Mouse (Mus musculus) midbrain, embryonic 15.5 days (tissue): ENCODE results near the gene Eid3. TPM values are rescaled to one million over a fixed set of nuclear protein-coding genes. Genes with fewer than 3 reads are reported as not detected.

Source experiments
- ATAC-seq: fragments of 200-750 bp; cut with Nextera tagmentation; replicated peaks from 2 replicates; pipeline ENCODE4 v1.8.0; 2017; ENCODE audit warnings: moderate TSS enrichment
- H3K27ac ChIP-seq: fragments of 300-500 bp; sonication (generic); 2 replicates; pipeline ENCODE4 v1.5.1; 2015; ENCODE audit warnings: mild to moderate bottlenecking, inconsistent platforms
- H3K27me3 ChIP-seq: fragments of 300-500 bp; sonication (generic); replicated peaks from 2 replicates; pipeline ENCODE4 v1.6.1; 2015; ENCODE audit warnings: inconsistent platforms
- H3K36me3 ChIP-seq: fragments of 300-500 bp; sonication (generic); replicated peaks from 2 replicates; pipeline ENCODE4 v1.6.1; 2015; ENCODE audit warnings: inconsistent platforms
- H3K4me1 ChIP-seq: fragments of 300-500 bp; sonication (generic); 2 replicates; pipeline ENCODE4 v1.6.1; 2015; ENCODE audit warnings: inconsistent platforms
- H3K4me2 ChIP-seq: fragments of 300-500 bp; sonication (generic); 2 replicates; pipeline ENCODE4 v1.6.1; 2015; ENCODE audit warnings: inconsistent platforms, mild to moderate bottlenecking, moderate library complexity
- H3K4me3 ChIP-seq: fragments of 300-500 bp; sonication (generic); 2 replicates; pipeline ENCODE4 v1.5.1; 2015; ENCODE audit warnings: mild to moderate bottlenecking, inconsistent platforms
- H3K9ac ChIP-seq: fragments of 300-500 bp; sonication (generic); 2 replicates; pipeline ENCODE4 v1.6.1; 2015; ENCODE audit warnings: mild to moderate bottlenecking, inconsistent platforms
- H3K9me3 ChIP-seq: fragments of 300-500 bp; sonication (generic); 2 replicates; pipeline ENCODE4 v1.6.1; 2016; ENCODE audit warnings: inconsistent platforms
- WGBS: fragments of 180-500 bp; shearing (Covaris S2); methylation state at CpG from one replicate; pipeline ENCODE4 v1.1.7; 2015; ENCODE audit warnings: mixed read lengths; 5-methylcytosine and 5-hydroxymethylcytosine counted together
- polyA plus RNA-seq: library from polyadenylated mRNA; unstranded; fragments of >200 nt; fragmentation: Nextera tagmentation; extraction: Ambion mirVana; gene quantifications from 2 replicates; pipeline ENCODE4 v1.2.1, GENCODE M21; 2015

Gene Eid3
- polyA plus RNA-seq, 1 experiment from 2014 or later: 0.43 TPM

GRCm38 (mm10) chr10:82866832-82867231 lies 406 bp downstream of the Eid3 start:
- no peaks in the 10 kb centered on the region for H3K27me3 ChIP-seq

GRCm38 (mm10) chr10:82868418-82869086 lies 2.1 kb downstream of the Eid3 start:
- no peaks in the 10 kb centered on the region for H3K27me3 ChIP-seq
- H3K4me3 ChIP-seq: no peak overlapping the region
- H3K4me2 ChIP-seq: no peak overlapping the region
- ATAC-seq: no peak
- WGBS: 86% methylated on average over 6 of the region's 6 CpGs
- no peak overlapping the region for H3K9ac ChIP-seq
- no peaks in the 10 kb centered on the region for H3K9me3 ChIP-seq
- no peak overlapping the region for H3K27ac ChIP-seq
- no peaks in the 10 kb centered on the region for H3K36me3 ChIP-seq
- H3K4me1 ChIP-seq: peaks cover 18% of the 10 kb centered on the region

More at GRCm38 (mm10) chr10:82866832-82867231, 406 bp downstream of the Eid3 start:
- no peak overlapping the region for H3K4me3 ChIP-seq
- H3K27ac ChIP-seq: no peak overlapping the region
- peak overlapping the region; percentile 1; the same call in 1 of the 2 replicates for H3K4me2 ChIP-seq
- no peaks in the 10 kb centered on the region for H3K36me3 ChIP-seq
- no peaks in the 10 kb centered on the region for H3K9me3 ChIP-seq
- H3K4me1 ChIP-seq: peaks cover 33% of the 10 kb centered on the region
- ATAC-seq: no peak
- H3K9ac ChIP-seq: no peak overlapping the region
- WGBS: 76% methylated on average over 18 of the region's 18 CpGs

- H3K27ac ChIP-seq: no peak overlapping the region
- WGBS: 93% methylated on average over 10 of the region's 10 CpGs
- ATAC-seq: no peak
- no peaks in the 10 kb centered on the region for H3K27me3 ChIP-seq
- no peak overlapping the region for H3K9ac ChIP-seq
- H3K9me3 ChIP-seq: no peaks in the 10 kb centered on the region
- no peak overlapping the region for H3K4me2 ChIP-seq
- H3K4me1 ChIP-seq: peaks cover 3% of the 10 kb centered on the region
- peaks cover 50% of the 10 kb centered on the region for H3K36me3 ChIP-seq
- H3K4me3 ChIP-seq: no peak overlapping the region
Observed at GRCm38 (mm10) chr10:82875446-82875845, 9.0 kb downstream of the Eid3 start.

GRCm38 (mm10) chr10:82876076-82876796 lies 9.8 kb downstream of the Eid3 start:
- H3K27me3 ChIP-seq: no peaks in the 10 kb centered on the region
- 85% methylated on average over 16 of the region's 16 CpGs for WGBS
- ATAC-seq: no peak
- H3K4me2 ChIP-seq: no peak overlapping the region
- H3K9ac ChIP-seq: no peak overlapping the region
- H3K4me1 ChIP-seq: peaks cover 3% of the 10 kb centered on the region
- no peak overlapping the region for H3K27ac ChIP-seq
- peaks cover 53% of the 10 kb centered on the region for H3K36me3 ChIP-seq
- no peak overlapping the region for H3K4me3 ChIP-seq
- no peaks in the 10 kb centered on the region for H3K9me3 ChIP-seq

- Histone ChIP-seq H3K36me3 (peaks cover 35% of the 10 kb centered on the region), H3K4me1 (no peaks in the 10 kb centered on the region), H3K4me3 (no peak overlapping the region), H3K9ac (no peak overlapping the region), H3K27ac (no peak overlapping the region), H3K27me3 (no peaks in the 10 kb centered on the region), H3K9me3 (no peaks in the 10 kb centered on the region), H3K4me2 (no peak overlapping the region)
- no peak for ATAC-seq
- 96% methylated on average over 6 of the region's 6 CpGs for WGBS
Observed at GRCm38 (mm10) chr10:82887354-82887753, 20.9 kb downstream of the Eid3 start.

GRCm38 (mm10) chr10:82888576-82888975 lies 22.1 kb downstream of the Eid3 start:
- Histone ChIP-seq H3K9me3 (no peaks in the 10 kb centered on the region), H3K27me3 (no peaks in the 10 kb centered on the region), H3K4me2 (no peak overlapping the region), H3K27ac (no peak overlapping the region), H3K9ac (no peak overlapping the region), H3K4me1 (no peaks in the 10 kb centered on the region), H3K4me3 (no peak overlapping the region), H3K36me3 (peaks cover 39% of the 10 kb centered on the region)
- ATAC-seq: no peak
- 92% methylated on average over 8 of the region's 8 CpGs for WGBS

- H3K4me2 ChIP-seq: no peak overlapping the region
- 73% methylated on average over 9 of the region's 9 CpGs for WGBS
- ATAC-seq: no peak
Observed at GRCm38 (mm10) chr10:82889447-82889973, 23.1 kb downstream of the Eid3 start.

GRCm38 (mm10) chr10:82890936-82891335 lies 24.5 kb downstream of the Eid3 start:
- Histone ChIP-seq H3K4me1 (no peaks in the 10 kb centered on the region), H3K36me3 (peaks cover 35% of the 10 kb centered on the region), H3K9me3 (no peaks in the 10 kb centered on the region), H3K9ac (no peak overlapping the region), H3K27ac (no peak overlapping the region), H3K27me3 (no peaks in the 10 kb centered on the region), H3K4me3 (no peak overlapping the region), H3K4me2 (no peak overlapping the region)
- 90% methylated on average over 2 of the region's 2 CpGs for WGBS
- no peak for ATAC-seq

More at GRCm38 (mm10) chr10:82889447-82889973, 23.1 kb downstream of the Eid3 start:
- Histone ChIP-seq H3K4me1 (no peaks in the 10 kb centered on the region), H3K4me3 (no peak overlapping the region), H3K27ac (no peak overlapping the region), H3K27me3 (no peaks in the 10 kb centered on the region), H3K36me3 (peaks cover 42% of the 10 kb centered on the region), H3K9me3 (no peaks in the 10 kb centered on the region), H3K9ac (no peak overlapping the region)

GRCm38 (mm10) chr10:82891427-82891826 lies 25.0 kb downstream of the Eid3 start:
- Histone ChIP-seq H3K36me3 (peaks cover 33% of the 10 kb centered on the region), H3K4me1 (no peaks in the 10 kb centered on the region), H3K9ac (no peak overlapping the region), H3K4me2 (no peak overlapping the region), H3K4me3 (no peak overlapping the region), H3K9me3 (no peaks in the 10 kb centered on the region), H3K27me3 (no peaks in the 10 kb centered on the region), H3K27ac (no peak overlapping the region)
- no peak for ATAC-seq
- WGBS: 83% methylated on average over 7 of the region's 7 CpGs

GRCm38 (mm10) chr10:82892442-82893055 lies 26.1 kb downstream of the Eid3 start:
- Histone ChIP-seq H3K4me3 (no peak overlapping the region), H3K27me3 (no peaks in the 10 kb centered on the region), H3K27ac (no peak overlapping the region), H3K9ac (no peak overlapping the region), H3K36me3 (peaks cover 32% of the 10 kb centered on the region), H3K4me1 (no peaks in the 10 kb centered on the region), H3K4me2 (no peak overlapping the region), H3K9me3 (no peaks in the 10 kb centered on the region)
- WGBS: 92% methylated on average over 9 of the region's 9 CpGs
- no peak for ATAC-seq

GRCm38 (mm10) chr10:82893872-82894650 lies 27.6 kb downstream of the Eid3 start:
- Histone ChIP-seq H3K36me3 (peaks cover 32% of the 10 kb centered on the region), H3K27ac (no peak overlapping the region), H3K4me1 (no peaks in the 10 kb centered on the region), H3K27me3 (no peaks in the 10 kb centered on the region), H3K9me3 (no peaks in the 10 kb centered on the region), H3K4me2 (no peak overlapping the region), H3K4me3 (no peak overlapping the region), H3K9ac (no peak overlapping the region)
- no peak for ATAC-seq
- 73% methylated on average over 18 of the region's 18 CpGs for WGBS

GRCm38 (mm10) chr10:82897936-82898335 lies 31.5 kb downstream of the Eid3 start:
- Histone ChIP-seq H3K9ac (no peak overlapping the region), H3K9me3 (no peaks in the 10 kb centered on the region), H3K27ac (no peak overlapping the region), H3K4me2 (no peak overlapping the region), H3K36me3 (peaks cover 22% of the 10 kb centered on the region; the same call in 1 of the 2 replicates), H3K4me3 (no peak overlapping the region), H3K4me1 (peaks cover 20% of the 10 kb centered on the region), H3K27me3 (no peaks in the 10 kb centered on the region)
- no peak for ATAC-seq
- 97% methylated on average over 13 of the region's 13 CpGs for WGBS
